Mouse (Mus musculus) thymus, adult 2 months (tissue): Measurements from ENCODE around the gene Lrch3. TPM values are rescaled to one million over a fixed set of nuclear protein-coding genes. Genes with fewer than 3 reads are reported as not detected.
A peak's percentile ranks its signal among the peaks of the same experiment; 100 is the strongest.
"Not testable (repeated sequence)": the region's sequence is repeated elsewhere in the genome, so short reads cannot be mapped to it uniquely, and the experiment has no call there.

Experiments used
- DNase-seq: peaks from one replicate; pipeline ENCODE4 v3.0.0; 2021
- H3K27ac ChIP-seq: fragments of 200-500 bp; 2 replicates; pipeline ENCODE4 v1.5.1; 2012; ENCODE audit warnings: low read length, control low read depth; ENCODE audit not compliant: control insufficient read depth, insufficient read depth
- H3K27me3 ChIP-seq: fragments of 200-500 bp; 2 replicates; pipeline ENCODE4 v1.6.1; 2012; ENCODE audit warnings: mild to moderate bottlenecking, low read length, moderate library complexity, mixed read lengths; ENCODE audit not compliant: control insufficient read depth, insufficient read depth
- H3K36me3 ChIP-seq: fragments of 200-500 bp; 2 replicates; pipeline ENCODE4 v1.6.1; 2012; ENCODE audit warnings: mild to moderate bottlenecking, low read length, moderate library complexity; ENCODE audit not compliant: control insufficient read depth, insufficient read depth
- H3K4me1 ChIP-seq: fragments of 200-500 bp; replicated peaks from 2 replicates; pipeline ENCODE4 v1.6.1; 2012; ENCODE audit warnings: low read length; ENCODE audit not compliant: control insufficient read depth, insufficient read depth
- H3K4me3 ChIP-seq: fragments of 200-500 bp; 2 replicates; pipeline ENCODE4 v1.5.1; 2012; ENCODE audit warnings: mild to moderate bottlenecking, low read length, control low read depth, moderate library complexity; ENCODE audit not compliant: control insufficient read depth, insufficient read depth
- CTCF ChIP-seq: fragments of 200-500 bp; IDR thresholded peaks from 2 replicates; pipeline ENCODE4 v1.5.1; 2012; ENCODE audit warnings: mild to moderate bottlenecking, control low read depth, low read length, moderate library complexity, borderline replicate concordance; ENCODE audit not compliant: control insufficient read depth, poor library complexity, insufficient read depth; ENCODE audit errors: extremely low read depth
- POLR2A ChIP-seq: fragments of 200-500 bp; IDR thresholded peaks from 2 replicates; pipeline ENCODE4 v1.6.1; 2012; ENCODE audit warnings: mild to moderate bottlenecking, low read length, control low read depth, moderate library complexity; ENCODE audit not compliant: control insufficient read depth, poor library complexity, insufficient read depth; ENCODE audit errors: extremely low read depth
- WGBS: fragments of 180-500 bp; shearing (Covaris S2); methylation state at CpG from one replicate; pipeline ENCODE4 v1.1.7; 2018; 5-methylcytosine and 5-hydroxymethylcytosine counted together
- polyA plus RNA-seq: library from polyadenylated mRNA; depleted of rRNA; stranded (reverse); fragments of >200 nt; gene quantifications from 2 replicates; pipeline ENCODE4 v1.2.3, GENCODE M21; 2012

The Lrch3 gene
- polyA plus RNA-seq, 1 experiment, result 43.2 TPM

- no peak for TF ChIP-seq CTCF
- TF ChIP-seq POLR2A, result no peak
- DNase-seq, result no peak
- Histone ChIP-seq H3K27me3 (no peaks in the 10 kb centered on the region), H3K36me3 (no peaks in the 10 kb centered on the region), H3K4me1 (0 out of 2 replicates have a peak, but pooled peaks cover 2% of the 10 kb centered on the region), H3K4me3 (no peak overlapping the region), H3K27ac (no peak overlapping the region)
- 100% methylated on average over 1 of the region's 1 CpGs for WGBS
Measured at GRCm38 (mm10) chr16:33048004-33048403, 134.1 kb downstream of the Lrch3 start.

DNA sequence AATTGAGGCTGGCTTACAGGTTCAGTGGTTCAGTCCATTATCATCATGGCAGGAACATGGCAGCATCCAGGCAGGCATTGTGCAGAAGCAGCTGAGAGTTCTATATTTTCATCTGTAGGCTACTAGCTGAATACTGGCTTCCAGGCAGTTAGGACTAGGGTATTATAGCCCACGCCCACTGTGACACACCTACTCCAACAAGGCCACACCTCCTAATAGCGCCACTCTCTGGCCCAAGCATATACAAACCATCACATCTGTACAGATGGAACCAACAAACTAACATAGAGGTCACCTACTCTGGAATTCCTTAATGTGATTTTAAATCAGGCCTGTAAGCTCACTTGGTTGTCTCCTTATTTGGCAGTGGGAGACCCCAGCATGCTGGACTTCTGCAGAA, 134.8 kb downstream of the Lrch3 start:
- Histone ChIP-seq H3K27ac (no peak overlapping the region), H3K36me3 (no peaks in the 10 kb centered on the region), H3K4me1 (0 out of 2 replicates have a peak, but pooled peaks cover 5% of the 10 kb centered on the region), H3K4me3 (no peak overlapping the region), H3K27me3 (no peaks in the 10 kb centered on the region)
- no peak for TF ChIP-seq CTCF
- no peak for TF ChIP-seq POLR2A
- no peak for DNase-seq
- WGBS, result 92% methylated on average over 2 of the region's 2 CpGs

- 82% methylated on average over 16 of the region's 16 CpGs for WGBS
- no peak for DNase-seq
- Histone ChIP-seq H3K36me3 (no peaks in the 10 kb centered on the region), H3K4me3 (no peak overlapping the region), H3K27me3 (no peaks in the 10 kb centered on the region), H3K27ac (no peak overlapping the region), H3K4me1 (0 out of 2 replicates have a peak, but pooled peaks cover 5% of the 10 kb centered on the region)
- TF ChIP-seq CTCF, result no peak
- TF ChIP-seq POLR2A, result no peak
Measured at GRCm38 (mm10) chr16:33049809-33050208, 135.9 kb downstream of the Lrch3 start.

DNA sequence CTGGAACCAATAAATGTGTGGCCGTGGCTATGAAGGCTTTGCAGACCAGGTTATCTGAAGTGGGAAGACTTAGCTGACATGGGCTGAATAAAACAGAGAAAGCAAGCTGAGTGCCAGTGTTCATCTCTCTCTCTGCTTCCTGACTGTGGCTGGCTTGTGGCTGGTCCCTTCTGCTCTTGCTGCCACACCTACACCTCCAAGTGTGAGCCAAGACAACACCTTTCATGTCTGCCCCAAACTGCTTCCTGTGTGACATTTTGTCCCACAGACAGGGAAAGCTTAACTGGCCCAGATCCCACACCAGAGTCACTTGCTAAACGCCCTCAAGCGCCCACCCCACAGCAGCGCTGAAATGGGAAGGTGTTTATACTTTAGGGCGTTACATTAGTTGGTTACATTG, 139.2 kb downstream of the Lrch3 start:
- H3K36me3 ChIP-seq, result peaks cover 4% of the 10 kb centered on the region
- H3K27me3 ChIP-seq, result no peaks in the 10 kb centered on the region
- 26% methylated on average over 5 of the region's 5 CpGs for WGBS
- no peak for DNase-seq
- TF ChIP-seq POLR2A (no peak), CTCF (no peak)
- peaks cover 9% of the 10 kb centered on the region for H3K4me1 ChIP-seq
- no peak overlapping the region for H3K4me3 ChIP-seq
- no peak overlapping the region for H3K27ac ChIP-seq

DNA sequence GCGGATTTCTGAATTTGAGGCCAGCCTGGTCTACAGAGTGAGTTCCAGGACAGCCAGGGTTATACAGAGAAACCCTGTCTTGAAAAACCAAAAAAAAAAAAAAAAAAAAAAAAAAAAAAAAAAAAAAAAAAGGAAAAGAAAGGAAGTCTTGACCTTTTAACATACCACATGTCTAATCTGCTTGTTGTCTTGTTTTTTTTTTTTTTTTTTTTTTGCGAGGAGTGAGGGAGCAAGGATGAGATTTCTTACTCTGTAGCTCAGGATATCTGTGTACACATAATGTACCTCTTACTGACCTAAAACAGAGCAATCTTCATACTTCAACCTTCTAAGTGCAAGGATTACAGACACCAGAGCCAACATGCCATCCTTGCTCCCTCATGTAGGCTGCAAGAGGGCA, 141.0 kb downstream of the Lrch3 start:
- 88% methylated on average over 2 of the region's 2 CpGs for WGBS
- not testable (repeated sequence) for H3K27ac ChIP-seq

GRCm38 (mm10) chr16:33055655-33056054, 141.8 kb downstream of the Lrch3 start:
- no peak overlapping the region for H3K4me3 ChIP-seq
- TF ChIP-seq POLR2A (no peak), CTCF (no peak)
- no peaks in the 10 kb centered on the region for H3K27me3 ChIP-seq
- 16% methylated on average over 10 of the region's 10 CpGs for WGBS
- DNase-seq, result no peak
- H3K27ac ChIP-seq, result no peak overlapping the region
- H3K36me3 ChIP-seq, result peaks cover 26% of the 10 kb centered on the region
- peaks cover 10% of the 10 kb centered on the region for H3K4me1 ChIP-seq

More for the DNA sequence above, 141.0 kb downstream of the Lrch3 start:
- H3K36me3 ChIP-seq, result peaks cover 21% of the 10 kb centered on the region
- H3K27me3 ChIP-seq, DNase-seq, H3K4me3 ChIP-seq: not testable (repeated sequence)
- peaks cover 10% of the 10 kb centered on the region for H3K4me1 ChIP-seq

DNA sequence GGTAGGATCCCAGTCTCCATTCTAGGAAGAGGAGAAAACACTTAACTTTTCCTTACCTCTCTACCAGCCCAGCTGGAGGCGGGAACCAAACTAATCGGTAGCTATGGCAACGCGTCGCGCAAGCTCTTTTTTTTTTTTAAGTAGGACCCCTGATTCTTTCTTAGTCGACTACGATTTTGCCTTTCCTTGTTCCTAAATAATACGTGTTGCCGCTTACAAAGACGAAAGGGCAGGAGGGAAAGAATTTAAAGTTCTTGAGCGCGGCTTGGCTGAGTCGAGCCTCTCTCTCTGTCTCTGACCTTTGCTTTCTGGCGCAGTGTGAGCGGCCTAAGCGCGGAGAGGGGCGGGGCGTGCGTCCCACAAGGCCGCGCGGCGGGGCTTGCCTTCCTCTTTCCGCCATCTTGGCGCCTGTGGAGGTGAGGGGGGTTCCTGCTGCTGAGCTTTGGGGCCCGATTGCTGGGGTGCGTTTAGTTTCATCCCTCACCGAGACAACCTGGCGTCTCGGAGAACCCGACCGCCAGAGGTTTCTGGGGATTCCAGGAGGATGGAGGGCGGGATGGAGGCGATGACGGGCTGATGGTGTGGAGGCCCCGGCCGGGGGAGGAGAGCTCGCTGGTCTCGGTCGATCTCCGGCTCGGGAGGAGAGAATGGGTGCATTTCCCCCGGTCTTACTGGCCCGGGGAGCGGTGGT, 142.3 kb downstream of the Lrch3 start, which contains the start of the genes Iqcg and Rpl35a:
Gene Iqcg, minus strand, starts transcription at position 124 of the 691 bp plus-strand sequence.
Gene Rpl35a, plus strand, starts transcription at position 359 of the 691 bp plus-strand sequence.
- Histone ChIP-seq H3K36me3 (peaks cover 26% of the 10 kb centered on the region), H3K4me3 (peak within 1 kb of the TSS; percentile 80), H3K27me3 (no peaks in the 10 kb centered on the region), H3K27ac (peak within 1 kb of the TSS; percentile 40), H3K4me1 (peaks cover 10% of the 10 kb centered on the region)
- TF ChIP-seq POLR2A (peak; percentile 89), CTCF (no peak)
- WGBS, result under 1% methylated on average over 47 of the region's 47 CpGs
- DNase-seq, result peak; percentile 85
